ENCODE assay signal across 25 mouse cellular contexts in the genomic region with DNA sequence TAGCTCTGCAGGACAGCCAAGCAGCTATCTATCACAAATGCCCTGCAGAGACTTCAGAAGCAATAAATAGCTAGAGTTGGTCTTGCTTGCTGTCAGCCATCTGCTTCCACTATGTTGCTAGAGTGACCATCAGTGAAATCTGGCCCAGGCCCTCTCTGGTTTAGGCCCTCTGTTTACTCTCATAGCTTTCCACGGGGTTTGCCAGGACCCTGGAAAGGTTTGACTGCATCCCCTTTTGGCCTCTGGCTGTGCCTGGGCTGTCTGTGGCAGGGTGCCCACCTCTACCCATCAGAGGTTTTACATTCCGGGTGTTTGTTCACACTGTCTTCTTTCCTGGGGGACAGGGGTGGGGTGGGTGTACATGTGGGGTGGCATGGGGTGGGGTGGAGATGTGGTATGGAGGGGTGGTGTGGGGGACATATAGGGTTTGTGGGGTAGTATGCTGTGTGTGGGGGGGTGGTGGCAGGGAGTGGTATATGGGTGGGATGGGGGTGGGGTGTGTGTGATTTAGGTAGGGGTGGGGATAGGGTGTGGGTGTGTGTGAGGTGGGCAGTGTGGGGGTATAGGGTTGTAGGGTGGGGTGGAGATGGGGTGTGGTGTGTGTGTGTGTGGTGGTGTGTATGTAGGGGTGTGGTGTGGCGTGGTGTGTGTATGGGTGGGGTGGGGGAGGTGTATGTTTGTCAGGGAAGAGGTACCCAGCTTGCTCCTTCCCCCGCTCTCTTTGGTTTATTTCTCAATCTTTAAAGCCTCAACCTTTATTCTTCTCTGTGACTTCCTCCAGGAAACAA.
DNase-seq lines count a peak whose midpoint lies in the region; ATAC-seq lines count a peak whose summit lies in the region.
"Had no signal": no experiment of that assay in that cellular context is flagged by ENCODE, and none has a peak within 500 bp of the region (broad histone marks: within the 10 kb centered on the region; RNA-seq: fewer than 3 reads in every experiment).

No protein-coding gene starts in this region.

- H3K36me3 ChIP-seq in embryonic facial prominence, embryonic 13.5 days: no peaks in the 10 kb centered on the region
- H3K36me3 ChIP-seq in embryonic facial prominence, embryonic 10.5 days (replicated peaks): no peaks in the 10 kb centered on the region
- H3K36me3 ChIP-seq in hindbrain, embryonic 14.5 days (replicated peaks; ENCODE audit: control insufficient read depth, insufficient read depth): no peaks in the 10 kb centered on the region
- H3K36me3 ChIP-seq in hindbrain, embryonic 11.5 days (ENCODE audit: control insufficient read depth, insufficient read depth, low read length): no peaks in the 10 kb centered on the region
- no peaks in the 10 kb centered on the region for H3K36me3 ChIP-seq in midbrain, embryonic 14.5 days (ENCODE audit: control insufficient read depth, insufficient read depth, low read length)
- H3K36me3 ChIP-seq in midbrain, embryonic 16.5 days (ENCODE audit: control insufficient read depth, insufficient read depth, low read length): no peaks in the 10 kb centered on the region
- H3K36me3 ChIP-seq: heart, embryonic 13.5 days; kidney, embryonic 15.5 days; limb, embryonic 15.5 days had no signal

- H3K4me3 ChIP-seq in embryonic facial prominence, embryonic 13.5 days: no peak overlapping the region
- no peak overlapping the region for H3K4me3 ChIP-seq in embryonic facial prominence, embryonic 10.5 days
- no peak overlapping the region for H3K4me3 ChIP-seq in hindbrain, embryonic 14.5 days (replicated peaks; ENCODE audit: low read length)
- H3K4me3 ChIP-seq in hindbrain, embryonic 11.5 days (ENCODE audit: low read depth, low read length): no peak overlapping the region
- H3K4me3 ChIP-seq in midbrain, embryonic 14.5 days (replicated peaks; ENCODE audit: low read depth, low read length): no peak overlapping the region
- H3K4me3 ChIP-seq in midbrain, embryonic 16.5 days (ENCODE audit: low read depth, low read length): no peak overlapping the region
- H3K4me3 ChIP-seq: heart, adult 2 months; heart, embryonic 13.5 days; kidney, embryonic 15.5 days; limb, embryonic 15.5 days; megakaryocyte, embryonic 14.5 days had no signal

- no peaks in the 10 kb centered on the region for H3K4me1 ChIP-seq in embryonic facial prominence, embryonic 13.5 days
- H3K4me1 ChIP-seq in embryonic facial prominence, embryonic 10.5 days: no peaks in the 10 kb centered on the region
- H3K4me1 ChIP-seq in hindbrain, embryonic 14.5 days (replicated peaks; ENCODE audit: control insufficient read depth, insufficient read depth, low read length): no peaks in the 10 kb centered on the region
- no peaks in the 10 kb centered on the region for H3K4me1 ChIP-seq in hindbrain, embryonic 11.5 days (replicated peaks; ENCODE audit: control insufficient read depth, insufficient read depth, low read length)
- no peaks in the 10 kb centered on the region for H3K4me1 ChIP-seq in midbrain, embryonic 14.5 days (ENCODE audit: control insufficient read depth, insufficient read depth, low read length)
- peaks cover 4% of the 10 kb centered on the region; the same call in 1 of the 2 replicates for H3K4me1 ChIP-seq in midbrain, embryonic 16.5 days (ENCODE audit: control insufficient read depth, insufficient read depth, low read length)
- H3K4me1 ChIP-seq: heart, embryonic 13.5 days; kidney, embryonic 15.5 days; limb, embryonic 15.5 days; megakaryocyte, embryonic 14.5 days had no signal

- 0 out of 2 replicates have a peak, but pooled peaks have one; percentile 43 for ATAC-seq in embryonic facial prominence, embryonic 13.5 days (ENCODE audit: insufficient number of reproducible peaks, insufficient read depth, low FRiP score, low TSS enrichment, low read depth)
- peak; percentile 51; the same call in 1 of the 2 replicates for ATAC-seq in hindbrain, embryonic 14.5 days (ENCODE audit: low FRiP score)
- ATAC-seq in hindbrain, embryonic 11.5 days (ENCODE audit: low FRiP score): no peak
- peak; percentile 48 for ATAC-seq in midbrain, embryonic 14.5 days (ENCODE audit: low FRiP score, low TSS enrichment)
- no peak for ATAC-seq in midbrain, embryonic 16.5 days
- ATAC-seq: forebrain, embryonic 14.5 days had no signal

- DNase-seq in embryonic facial prominence, embryonic 10.5 days (ENCODE audit: low spot score): no peak
- DNase-seq in hindbrain, embryonic 14.5 days (ENCODE audit: low spot score): no peak
- DNase-seq in hindbrain, embryonic 11.5 days (ENCODE audit: low spot score): no peak
- no peak for DNase-seq in midbrain, embryonic 14.5 days
- no peak for DNase-seq in spleen, postnatal 10 days (ENCODE audit: low spot score in 2 of 2)
- DNase-seq: adrenal gland, adult 2 months; gastrocnemius, postnatal 25 days; heart, adult 2 months; heart, postnatal 14 days; kidney, adult 11 months; kidney, postnatal 36 days; layer of hippocampus, postnatal 36 days; lung, embryonic 14.5 days; lung, postnatal 36 days; thymus, adult 2 months; thymus, postnatal 4 days had no signal

- H3K27me3 ChIP-seq in embryonic facial prominence, embryonic 13.5 days: no peaks in the 10 kb centered on the region
- H3K27me3 ChIP-seq in embryonic facial prominence, embryonic 10.5 days (replicated peaks; ENCODE audit: low read depth, poor library complexity, severe bottlenecking): no peaks in the 10 kb centered on the region
- H3K27me3 ChIP-seq in hindbrain, embryonic 14.5 days (ENCODE audit: control insufficient read depth, insufficient read depth, low read length): no peaks in the 10 kb centered on the region
- H3K27me3 ChIP-seq in hindbrain, embryonic 11.5 days (ENCODE audit: control insufficient read depth, insufficient read depth, low read length): no peaks in the 10 kb centered on the region
- H3K27me3 ChIP-seq in midbrain, embryonic 14.5 days (ENCODE audit: control insufficient read depth, insufficient read depth, low read length): no peaks in the 10 kb centered on the region
- no peaks in the 10 kb centered on the region for H3K27me3 ChIP-seq in midbrain, embryonic 16.5 days (ENCODE audit: control insufficient read depth, insufficient read depth, low read depth, low read length)
- H3K27me3 ChIP-seq: heart, embryonic 13.5 days; kidney, embryonic 15.5 days; limb, embryonic 15.5 days; megakaryocyte, embryonic 14.5 days had no signal

- no peak overlapping the region for H3K4me2 ChIP-seq in embryonic facial prominence, embryonic 13.5 days
- H3K4me2 ChIP-seq in hindbrain, embryonic 14.5 days (replicated peaks): no peak overlapping the region
- no peak overlapping the region for H3K4me2 ChIP-seq in hindbrain, embryonic 11.5 days (replicated peaks; ENCODE audit: low read depth, low read length)
- no peak overlapping the region for H3K4me2 ChIP-seq in midbrain, embryonic 14.5 days (ENCODE audit: low read length)
- no peak overlapping the region for H3K4me2 ChIP-seq in midbrain, embryonic 16.5 days (ENCODE audit: low read length)
- H3K4me2 ChIP-seq: heart, embryonic 13.5 days; kidney, embryonic 15.5 days; limb, embryonic 15.5 days; lung, embryonic 14.5 days had no signal

- 76% methylated on average over 4 of the region's 4 CpGs for WGBS in embryonic facial prominence, embryonic 13.5 days
- WGBS in embryonic facial prominence, embryonic 10.5 days: 82% methylated on average over 4 of the region's 4 CpGs
- WGBS in hindbrain, embryonic 14.5 days: 76% methylated on average over 4 of the region's 4 CpGs
- 73% methylated on average over 4 of the region's 4 CpGs for WGBS in hindbrain, embryonic 11.5 days
- WGBS in midbrain, embryonic 14.5 days: 88% methylated on average over 4 of the region's 4 CpGs
- WGBS in midbrain, embryonic 16.5 days: 88% methylated on average over 4 of the region's 4 CpGs

- no peaks in the 10 kb centered on the region for H3K9me3 ChIP-seq in embryonic facial prominence, embryonic 13.5 days
- H3K9me3 ChIP-seq in embryonic facial prominence, embryonic 10.5 days: no peaks in the 10 kb centered on the region
- H3K9me3 ChIP-seq in hindbrain, embryonic 14.5 days (ENCODE audit: control insufficient read depth, low read length): no peaks in the 10 kb centered on the region
- no peaks in the 10 kb centered on the region for H3K9me3 ChIP-seq in hindbrain, embryonic 11.5 days (ENCODE audit: control insufficient read depth, low read length)
- no peaks in the 10 kb centered on the region for H3K9me3 ChIP-seq in midbrain, embryonic 14.5 days (ENCODE audit: control insufficient read depth, low read length)
- no peaks in the 10 kb centered on the region for H3K9me3 ChIP-seq in midbrain, embryonic 16.5 days (replicated peaks; ENCODE audit: control insufficient read depth, low read length, poor library complexity, severe bottlenecking)
- H3K9me3 ChIP-seq: heart, embryonic 13.5 days; kidney, embryonic 15.5 days; limb, embryonic 15.5 days had no signal

- H3K27ac ChIP-seq in embryonic facial prominence, embryonic 13.5 days: no peak overlapping the region
- H3K27ac ChIP-seq in embryonic facial prominence, embryonic 10.5 days (replicated peaks): no peak overlapping the region
- no peak overlapping the region for H3K27ac ChIP-seq in hindbrain, embryonic 14.5 days
- no peak overlapping the region for H3K27ac ChIP-seq in hindbrain, embryonic 11.5 days (ENCODE audit: low read depth, low read length)
- H3K27ac ChIP-seq in midbrain, embryonic 14.5 days (replicated peaks; ENCODE audit: low read depth, low read length): no peak overlapping the region
- no peak overlapping the region for H3K27ac ChIP-seq in midbrain, embryonic 16.5 days (ENCODE audit: low read length)
- H3K27ac ChIP-seq: heart, adult 2 months; heart, embryonic 13.5 days; kidney, embryonic 15.5 days; limb, embryonic 15.5 days; liver, embryonic 14.5 days; stomach, postnatal 0 days had no signal

- H3K9ac ChIP-seq in embryonic facial prominence, embryonic 13.5 days: no peak overlapping the region
- H3K9ac ChIP-seq in hindbrain, embryonic 14.5 days: no peak overlapping the region
- H3K9ac ChIP-seq in hindbrain, embryonic 11.5 days (ENCODE audit: low read depth, low read length): no peak overlapping the region
- no peak overlapping the region for H3K9ac ChIP-seq in midbrain, embryonic 14.5 days (replicated peaks; ENCODE audit: low read length)
- H3K9ac ChIP-seq in midbrain, embryonic 16.5 days (ENCODE audit: low read depth, low read length): no peak overlapping the region
- H3K9ac ChIP-seq: heart, embryonic 13.5 days; kidney, embryonic 15.5 days; limb, embryonic 15.5 days; liver, embryonic 14.5 days; lung, embryonic 14.5 days had no signal

Comparison
In these comparisons a context has a peak if more than half of its experiments do, and no peak if none do; other contexts are left out.
1. ATAC-seq: peak in embryonic facial prominence, embryonic 13.5 days (single experiment), hindbrain, embryonic 14.5 days (single experiment) and midbrain, embryonic 14.5 days (single experiment); none in hindbrain, embryonic 11.5 days (single experiment) and midbrain, embryonic 16.5 days (single experiment).